Mouse (Mus musculus): Measurements from ENCODE around the gene Ank3. TPM values are rescaled to one million over a fixed set of nuclear protein-coding genes. Genes with fewer than 3 reads are reported as not detected.

Ank3 gene
- total RNA-seq, 2 experiments from 2014 or later, result 0.77 TPM; not detected in 1

DNA sequence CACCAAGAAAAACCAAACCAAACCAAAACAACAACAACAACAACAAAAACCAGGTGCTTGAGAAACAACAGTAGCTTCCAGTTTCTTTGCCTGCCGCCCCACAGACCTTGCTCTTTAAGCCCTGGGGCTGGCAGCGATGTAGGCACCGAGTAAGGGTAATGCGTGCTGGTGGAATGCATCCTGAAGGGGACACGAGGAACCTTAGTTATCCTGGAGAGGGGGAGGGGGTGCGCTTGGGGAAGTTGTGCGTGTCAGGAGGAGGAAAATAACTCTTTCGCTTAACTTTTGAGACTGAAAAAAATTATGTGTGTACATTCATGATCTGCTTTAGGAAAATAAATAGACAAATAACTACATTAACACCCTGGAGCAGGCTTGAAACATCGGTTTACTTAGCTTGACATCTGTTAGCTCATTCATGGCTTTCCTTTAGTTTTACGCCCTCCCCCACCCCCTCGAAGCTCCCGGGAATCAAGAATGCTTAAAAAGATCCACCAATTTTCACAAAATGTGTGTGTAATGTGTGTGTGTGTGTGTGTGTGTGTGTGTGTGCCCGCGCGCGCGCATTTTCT, 1.3 kb downstream of the Ank3 start:
- ATAC-seq (replicated peaks; ENCODE audit: low FRiP score, poor library complexity, severe bottlenecking), result no peak

DNA sequence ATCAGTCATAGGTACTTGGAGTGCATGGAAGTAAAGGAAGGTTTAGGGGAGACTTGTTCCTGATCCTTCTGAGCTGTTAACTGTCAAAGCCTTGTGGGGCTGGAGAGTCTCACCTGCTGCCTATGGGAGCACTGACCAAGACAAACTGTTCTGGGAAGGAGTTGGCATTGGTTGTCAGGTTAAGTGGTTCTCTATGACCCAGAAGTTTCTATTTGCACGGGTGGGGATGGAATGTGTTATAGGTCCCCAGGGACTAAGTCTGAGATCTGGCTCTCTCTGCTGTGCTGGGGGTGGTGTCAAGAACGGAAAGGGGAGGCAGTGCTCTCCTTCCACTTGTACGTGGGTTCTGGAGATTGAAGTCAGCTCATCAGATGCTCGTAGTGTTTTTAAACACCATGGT, 6.9 kb downstream of the Ank3 start:
- ATAC-seq (replicated peaks; ENCODE audit: low FRiP score, poor library complexity, severe bottlenecking), result no peak

DNA sequence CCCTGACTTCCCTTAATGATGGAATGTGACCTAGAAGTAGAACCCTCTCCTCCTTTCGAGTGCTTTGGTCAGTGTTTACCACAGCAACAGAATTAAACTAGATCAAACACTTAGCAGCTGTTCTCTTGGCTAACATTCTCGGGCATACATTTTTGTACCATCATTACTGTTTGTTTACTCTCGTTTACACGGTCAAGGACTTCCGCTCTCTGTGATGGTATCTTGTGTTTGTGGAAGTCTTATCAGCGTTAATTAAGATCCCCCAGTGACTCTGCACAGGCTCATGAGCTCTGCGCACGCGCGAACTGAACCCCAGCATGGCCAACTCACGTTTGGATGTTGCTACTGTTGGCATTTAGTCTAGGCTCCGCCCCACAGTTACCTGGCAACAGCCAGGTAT, 16.3 kb downstream of the Ank3 start:
- ATAC-seq (replicated peaks; ENCODE audit: low FRiP score, poor library complexity, severe bottlenecking), result no peak

DNA sequence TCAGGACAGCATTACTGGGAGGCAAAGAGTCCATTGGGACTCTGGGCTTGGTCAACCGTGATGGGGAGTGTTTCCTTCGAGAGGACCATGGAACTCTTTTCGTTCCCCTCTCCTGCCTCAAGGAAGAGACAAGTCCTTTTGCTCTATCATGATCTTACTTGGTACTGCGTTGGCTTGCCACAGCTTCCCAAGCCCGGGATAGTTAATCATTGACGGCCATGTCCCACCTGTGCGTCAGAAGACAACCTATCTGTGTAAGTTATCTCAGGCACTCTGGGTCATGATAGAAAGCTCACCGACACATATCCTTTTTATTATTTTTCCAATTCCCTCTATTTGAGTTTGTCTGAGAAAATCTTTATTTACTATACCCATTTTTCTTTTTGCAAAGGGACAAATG, 20.1 kb downstream of the Ank3 start:
- no peak for ATAC-seq (replicated peaks; ENCODE audit: low FRiP score, poor library complexity, severe bottlenecking)

DNA sequence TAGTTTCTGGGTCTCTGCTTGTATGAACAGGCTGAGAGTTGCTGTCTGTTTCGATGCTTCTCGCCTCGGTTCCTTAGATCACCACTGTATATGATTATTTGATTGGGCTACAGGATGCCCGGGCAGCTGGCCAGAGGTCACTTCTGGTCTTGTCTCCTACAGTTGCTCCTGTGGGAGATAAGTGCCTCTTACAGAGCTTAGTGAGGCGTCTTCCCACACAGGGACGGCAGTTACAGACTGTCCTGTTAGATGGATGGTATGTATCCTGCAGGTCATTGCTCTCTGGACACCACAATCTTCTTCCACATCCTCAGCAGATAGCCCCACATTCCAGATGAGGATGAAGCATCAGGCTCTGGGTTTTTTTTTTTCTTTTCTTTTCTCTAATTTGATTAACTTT, 21.7 kb downstream of the Ank3 start:
- no peak for ATAC-seq (replicated peaks; ENCODE audit: low FRiP score, poor library complexity, severe bottlenecking)

DNA sequence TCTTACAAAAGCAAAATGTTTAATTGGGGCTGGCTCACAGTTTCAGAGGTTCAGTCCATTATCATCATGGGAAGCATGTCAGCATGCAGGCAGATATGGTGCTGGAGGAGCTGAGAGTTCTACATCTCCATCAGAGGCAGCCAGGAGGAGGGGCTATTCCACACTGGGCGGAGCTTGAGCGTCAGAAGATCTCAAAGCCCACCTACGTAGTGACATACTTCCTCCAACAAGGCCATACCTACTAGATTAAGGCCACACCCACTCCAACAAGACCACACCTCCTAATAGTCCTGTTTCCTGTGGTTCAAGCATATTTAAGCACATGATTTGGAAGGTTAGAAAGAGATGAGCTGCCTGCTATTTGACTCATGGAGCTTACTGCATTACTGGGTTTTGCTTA, 25.5 kb downstream of the Ank3 start:
- ATAC-seq (replicated peaks; ENCODE audit: low FRiP score, poor library complexity, severe bottlenecking), result no peak

DNA sequence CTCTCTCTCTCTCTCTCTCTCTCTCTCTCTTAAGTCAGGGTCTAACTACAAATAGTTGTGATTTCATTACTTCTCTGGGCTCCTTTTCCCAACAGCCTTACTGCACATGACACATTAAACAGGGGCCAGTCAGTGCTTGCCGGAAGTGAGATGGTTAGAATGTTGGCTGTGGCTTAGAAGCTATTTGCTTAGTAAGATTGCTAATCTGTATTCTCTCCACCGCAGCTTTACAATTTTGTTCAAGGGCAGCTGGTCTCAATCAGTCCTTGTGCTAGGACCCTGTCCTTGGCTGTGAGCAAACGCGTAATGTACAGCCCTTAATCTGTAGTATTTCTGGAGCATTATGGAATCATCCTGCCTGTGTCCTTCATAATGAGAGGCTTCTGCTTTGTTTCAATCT, 31.6 kb downstream of the Ank3 start:
- no peak for ATAC-seq (replicated peaks; ENCODE audit: low FRiP score, poor library complexity, severe bottlenecking)

DNA sequence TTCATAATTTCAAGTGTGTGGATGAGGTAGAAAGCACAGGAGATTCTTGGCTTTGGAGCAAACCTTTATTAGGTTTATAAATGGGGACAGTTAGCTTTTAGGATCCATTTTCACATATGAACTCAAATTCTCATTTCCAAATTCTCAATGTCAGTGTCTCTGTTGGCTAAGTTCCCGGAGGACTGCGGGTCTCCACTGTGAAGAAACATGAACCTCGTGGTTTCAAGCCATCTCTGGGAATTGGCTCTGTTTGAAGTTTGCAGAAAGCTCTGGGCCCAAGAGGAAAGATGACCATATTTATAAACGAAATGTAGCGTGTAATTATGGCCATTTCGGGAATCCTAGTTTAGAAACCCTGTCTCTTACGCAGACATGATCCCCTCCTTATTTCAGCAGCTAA, 32.5 kb downstream of the Ank3 start:
- ATAC-seq (replicated peaks; ENCODE audit: low FRiP score, poor library complexity, severe bottlenecking), result no peak

DNA sequence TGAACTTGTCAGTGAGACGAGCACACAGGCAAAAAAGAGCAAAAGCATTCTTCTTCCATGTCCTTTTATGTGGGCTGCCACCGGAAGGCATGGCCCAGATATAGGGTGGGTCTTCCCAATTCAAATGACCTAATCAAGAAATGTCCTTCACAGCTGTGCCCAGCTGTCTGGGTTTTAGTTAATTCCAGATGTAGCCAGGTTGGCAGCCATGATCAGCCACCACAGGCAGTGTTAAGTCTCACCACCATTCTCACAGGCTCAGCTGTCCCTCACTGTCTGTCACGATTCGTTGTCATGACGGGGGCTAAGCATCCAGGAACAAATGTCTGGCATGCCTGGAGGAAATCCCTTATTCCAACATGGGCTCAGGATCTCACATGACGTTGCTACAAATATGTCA, 36.6 kb downstream of the Ank3 start:
- no peak for ATAC-seq (replicated peaks; ENCODE audit: low FRiP score, poor library complexity, severe bottlenecking)

DNA sequence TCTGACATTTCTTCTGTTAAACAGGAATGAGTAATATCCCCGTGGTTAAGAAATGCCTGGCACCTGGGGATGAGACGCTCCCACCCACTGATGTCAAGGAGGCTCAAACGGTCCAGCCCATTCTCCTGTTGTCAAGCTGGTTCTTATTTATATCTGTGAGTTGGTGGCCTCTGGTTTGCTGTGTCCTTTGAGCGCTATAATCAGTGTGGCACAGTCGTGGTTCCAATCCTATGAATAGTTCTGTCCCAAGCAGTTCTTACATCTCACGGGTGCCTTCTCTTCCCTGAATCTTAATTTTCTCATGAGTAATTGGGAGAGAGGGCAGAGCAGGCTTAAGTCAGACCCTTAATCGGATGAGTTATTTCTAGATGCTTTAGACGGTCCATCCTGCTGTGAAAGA, 40.9 kb downstream of the Ank3 start:
- ATAC-seq (replicated peaks; ENCODE audit: low FRiP score, poor library complexity, severe bottlenecking), result no peak

DNA sequence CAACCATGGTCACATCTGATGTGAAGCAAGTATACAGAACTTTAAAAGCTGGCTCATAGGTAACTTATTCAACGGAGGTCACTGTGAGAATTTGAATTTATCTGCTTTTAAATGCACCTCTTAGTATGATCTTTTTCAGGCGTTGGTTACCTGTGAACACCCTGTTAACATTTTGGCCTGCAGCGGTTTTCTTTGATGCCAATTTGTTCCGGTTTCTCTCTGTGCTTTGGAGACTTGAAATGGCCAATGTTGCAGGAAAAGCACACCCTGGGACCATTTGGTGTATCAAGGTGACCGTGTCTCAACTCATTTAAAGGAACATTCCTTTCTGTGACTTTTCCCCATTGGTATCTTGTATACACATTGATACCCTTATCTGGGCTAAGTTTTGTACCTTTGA, 46.0 kb downstream of the Ank3 start:
- ATAC-seq (replicated peaks; ENCODE audit: low FRiP score, poor library complexity, severe bottlenecking), result no peak

DNA sequence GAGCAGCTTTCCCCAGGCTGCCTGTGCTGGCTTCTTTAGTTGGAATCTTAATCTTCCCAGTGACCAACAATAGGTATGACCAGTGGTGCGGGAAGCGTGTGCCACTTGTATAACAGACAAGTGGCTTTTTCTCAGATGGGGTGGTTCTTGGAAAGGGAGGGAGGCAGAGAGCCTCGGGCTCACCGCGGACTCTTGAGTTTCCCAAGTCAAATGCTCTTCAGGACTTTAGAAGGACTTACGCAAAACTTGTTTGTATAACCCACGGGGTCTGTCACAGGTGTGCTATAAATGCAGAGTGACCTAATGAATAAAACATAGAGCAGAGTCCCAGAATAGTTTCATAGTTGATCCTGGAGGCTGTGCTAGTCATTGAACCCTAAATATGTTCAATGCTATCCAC, 47.4 kb downstream of the Ank3 start:
- ATAC-seq (replicated peaks; ENCODE audit: low FRiP score, poor library complexity, severe bottlenecking), result no peak

DNA sequence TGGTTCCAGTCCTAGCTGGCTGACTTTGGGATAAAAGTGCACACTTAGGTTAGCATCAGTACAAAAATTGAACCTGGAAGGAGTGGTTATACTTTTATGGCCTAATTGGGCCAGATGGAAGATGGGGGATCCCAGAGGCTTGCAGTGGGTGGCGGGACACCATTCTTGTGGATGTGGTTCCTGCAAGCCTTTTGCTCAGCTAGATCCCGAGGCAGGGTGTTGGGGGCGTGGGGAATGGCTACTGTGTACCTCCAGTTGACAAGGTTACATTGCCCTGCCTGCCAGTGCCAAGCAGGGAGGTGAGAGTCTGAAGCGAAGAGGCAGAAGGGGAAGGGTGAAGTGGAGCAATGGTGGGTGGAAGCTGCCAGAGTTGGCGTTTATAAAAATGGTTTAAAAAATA, 48.0 kb downstream of the Ank3 start:
- ATAC-seq (replicated peaks; ENCODE audit: low FRiP score, poor library complexity, severe bottlenecking), result no peak

DNA sequence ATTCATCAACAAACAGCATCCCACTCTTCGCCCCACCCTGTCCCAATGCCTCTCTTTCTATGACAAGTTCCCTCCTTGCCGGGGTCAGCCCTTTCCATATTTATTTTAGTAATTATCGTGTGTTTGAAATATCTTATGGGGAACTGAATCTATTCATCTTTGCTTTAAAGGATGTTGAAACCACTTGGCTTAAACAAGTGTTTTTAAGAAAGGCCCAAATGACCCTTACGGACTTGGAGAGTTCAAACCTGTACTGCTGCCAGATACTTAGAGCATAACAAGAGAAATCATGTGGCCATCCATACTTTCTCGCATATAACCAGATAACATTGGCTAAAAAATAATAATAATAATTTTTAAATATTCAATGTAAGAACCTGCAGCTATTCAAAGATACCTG, 48.7 kb downstream of the Ank3 start:
- ATAC-seq (replicated peaks; ENCODE audit: low FRiP score, poor library complexity, severe bottlenecking), result no peak

DNA sequence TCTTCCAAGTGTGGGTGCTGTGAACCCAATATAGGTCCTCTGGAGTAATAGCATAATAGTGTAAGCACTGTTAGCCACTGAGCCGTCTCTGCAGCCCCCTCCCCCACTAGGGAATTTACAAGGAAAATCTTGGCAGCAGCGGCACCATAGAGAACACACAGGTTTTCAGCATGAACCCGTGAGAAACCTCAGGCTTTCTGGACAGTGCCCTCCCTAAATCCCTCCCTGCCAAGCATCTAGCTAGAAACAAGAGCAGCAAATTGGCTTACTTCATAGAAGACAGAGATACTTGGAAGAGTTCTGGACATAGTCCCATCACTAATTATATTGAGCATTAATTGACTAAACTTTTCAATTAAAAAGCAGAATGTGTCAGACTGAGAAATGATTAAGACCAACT, 49.6 kb downstream of the Ank3 start:
- no peak for ATAC-seq (replicated peaks; ENCODE audit: low FRiP score, poor library complexity, severe bottlenecking)

DNA sequence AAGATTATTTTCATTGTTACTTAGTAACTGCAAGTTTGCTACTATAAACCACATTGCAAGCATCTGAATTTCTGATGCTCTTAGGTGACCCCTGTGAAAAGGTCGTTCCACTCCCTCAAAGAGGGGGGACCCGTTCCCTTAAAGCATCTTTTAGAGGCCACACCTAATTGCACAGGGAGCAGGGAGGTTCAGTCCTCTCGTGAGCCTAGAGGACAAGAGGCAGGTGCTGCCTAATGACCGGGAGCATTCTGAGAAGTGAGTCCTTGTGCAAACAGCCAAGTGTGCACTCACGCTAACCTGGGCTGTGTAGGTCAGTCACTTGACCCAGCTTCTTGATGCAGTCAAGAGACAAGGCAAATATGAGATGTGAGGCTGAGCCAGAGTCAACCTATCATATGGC, 52.4 kb downstream of the Ank3 start:
- no peak for ATAC-seq (replicated peaks; ENCODE audit: low FRiP score, poor library complexity, severe bottlenecking)

DNA sequence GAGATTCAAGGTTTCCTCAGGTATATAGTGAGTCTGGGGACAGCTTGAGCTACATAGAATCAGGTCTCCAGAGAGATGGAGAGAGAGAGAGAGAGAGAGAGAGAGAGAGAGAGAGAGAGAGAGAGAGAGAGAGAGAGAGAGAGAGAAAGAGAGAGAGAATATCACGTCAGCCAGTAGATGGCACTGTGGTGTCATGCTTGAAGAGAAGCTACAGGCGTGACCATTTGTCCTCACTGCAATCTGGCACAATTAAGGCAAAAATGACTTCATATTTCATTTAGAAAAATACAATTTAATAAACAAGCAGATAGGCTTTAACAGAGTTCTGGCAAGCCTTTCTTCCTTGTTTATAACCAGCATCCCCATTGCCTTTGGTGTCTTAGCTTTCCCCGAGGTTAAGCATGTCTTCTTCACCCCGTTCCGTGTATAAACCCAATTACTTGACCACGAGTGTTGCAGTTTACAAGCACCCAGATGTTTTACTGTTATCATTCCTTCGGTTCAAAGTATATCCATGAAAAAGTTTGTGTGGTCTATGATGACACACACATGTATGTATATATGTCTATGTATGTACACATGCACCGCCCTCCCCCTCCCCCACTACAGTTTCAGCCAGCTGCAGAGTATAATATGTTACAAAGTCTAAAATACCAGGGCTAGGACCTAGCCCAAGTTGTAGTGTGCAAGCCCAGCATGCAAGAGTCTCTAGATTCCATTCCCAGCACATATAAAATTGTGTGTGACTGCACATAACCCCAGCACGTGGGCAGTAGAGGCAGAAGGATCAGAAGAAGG, 53.8 kb downstream of the Ank3 start:
- ATAC-seq (replicated peaks; ENCODE audit: low FRiP score, poor library complexity, severe bottlenecking), result no peak

DNA sequence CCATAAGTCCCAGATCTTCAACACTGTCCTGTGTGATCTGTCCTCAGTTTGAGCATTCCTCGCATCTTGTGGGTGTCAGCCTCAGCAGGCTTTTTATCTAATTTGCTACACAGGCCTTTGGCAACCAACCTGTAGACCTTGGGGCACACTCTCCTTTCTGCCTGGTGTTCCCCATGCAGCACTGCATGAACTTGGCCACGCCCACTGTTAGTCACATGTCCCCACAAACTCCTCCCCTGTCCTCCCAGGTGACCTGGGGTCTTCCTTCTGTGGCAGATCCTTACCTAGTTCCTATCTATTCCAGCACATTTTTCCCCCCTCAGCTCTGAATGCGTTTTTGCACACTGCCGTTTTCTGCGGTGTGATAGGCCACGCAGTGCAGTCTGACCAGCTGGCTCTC, 55.0 kb downstream of the Ank3 start:
- ATAC-seq (replicated peaks; ENCODE audit: low FRiP score, poor library complexity, severe bottlenecking), result no peak

DNA sequence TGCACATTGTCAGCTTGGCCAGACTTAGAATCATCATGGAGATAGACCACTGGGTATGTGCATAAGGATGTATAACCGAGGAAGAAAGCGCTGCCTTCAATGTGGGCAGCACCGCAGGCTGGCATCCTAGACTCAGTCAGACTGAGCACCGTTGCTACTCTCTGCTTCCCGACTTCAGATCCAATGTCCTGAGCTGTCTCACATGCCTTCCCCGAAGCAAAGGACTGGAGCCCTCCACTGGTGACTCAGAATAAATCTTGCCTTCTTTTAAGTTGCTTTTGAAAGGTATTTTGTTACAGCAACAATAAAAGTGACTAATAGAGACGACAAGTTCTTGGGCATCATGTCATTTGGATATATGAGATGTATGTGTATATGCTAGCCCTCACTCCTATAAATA, 55.9 kb downstream of the Ank3 start:
- ATAC-seq (replicated peaks; ENCODE audit: low FRiP score, poor library complexity, severe bottlenecking), result no peak

DNA sequence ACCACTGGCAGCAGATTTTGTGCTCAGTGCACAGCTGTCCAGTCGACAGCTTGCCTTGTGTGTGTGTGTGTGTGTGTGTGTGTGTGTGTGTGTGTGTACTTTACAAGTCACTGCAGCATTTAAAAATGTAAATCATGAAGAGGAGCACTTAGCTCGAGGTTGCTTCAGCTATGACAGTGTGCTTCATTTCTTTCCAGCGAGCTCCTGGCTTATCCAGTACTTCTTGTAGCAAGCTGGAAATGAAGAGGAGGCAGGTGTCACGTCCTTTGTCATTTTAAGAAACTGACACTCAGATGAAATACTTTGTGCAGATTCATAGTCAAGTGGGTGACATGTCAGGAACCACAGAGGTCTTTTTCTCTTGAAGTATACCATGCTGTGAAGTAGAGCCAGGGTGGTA, 66.3 kb downstream of the Ank3 start:
- ATAC-seq (replicated peaks; ENCODE audit: low FRiP score, poor library complexity, severe bottlenecking), result no peak

DNA sequence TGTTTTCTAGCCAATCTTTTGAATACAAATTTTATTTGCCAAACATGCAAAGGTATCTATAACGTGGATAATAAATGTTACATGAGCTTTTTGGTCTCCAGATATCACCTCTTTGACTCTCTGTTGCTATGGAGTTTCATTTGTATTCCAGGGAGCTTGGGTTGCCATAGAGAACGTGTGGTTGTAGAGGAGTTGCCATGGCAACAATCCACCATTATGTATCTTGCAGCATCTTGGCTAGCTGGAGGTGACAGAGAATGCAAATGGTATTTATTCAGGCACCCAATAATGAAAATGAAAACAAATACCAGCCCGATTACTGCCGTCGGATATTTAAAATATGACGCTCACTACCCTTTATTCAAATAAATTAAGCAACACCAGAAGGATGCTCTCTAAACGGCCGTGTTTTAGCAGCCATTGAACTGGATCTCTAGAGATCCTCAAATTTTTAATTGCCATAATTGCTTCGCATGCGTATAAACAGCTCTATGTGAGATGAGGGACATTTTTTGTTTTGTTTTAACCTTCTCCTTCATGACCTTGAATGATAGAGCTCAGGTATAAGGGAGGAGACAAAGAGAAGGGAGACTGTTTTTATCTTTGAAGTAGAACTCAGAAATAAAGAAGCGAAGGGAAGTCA, 67.1 kb downstream of the Ank3 start:
- no peak for ATAC-seq (replicated peaks; ENCODE audit: low FRiP score, poor library complexity, severe bottlenecking)

DNA sequence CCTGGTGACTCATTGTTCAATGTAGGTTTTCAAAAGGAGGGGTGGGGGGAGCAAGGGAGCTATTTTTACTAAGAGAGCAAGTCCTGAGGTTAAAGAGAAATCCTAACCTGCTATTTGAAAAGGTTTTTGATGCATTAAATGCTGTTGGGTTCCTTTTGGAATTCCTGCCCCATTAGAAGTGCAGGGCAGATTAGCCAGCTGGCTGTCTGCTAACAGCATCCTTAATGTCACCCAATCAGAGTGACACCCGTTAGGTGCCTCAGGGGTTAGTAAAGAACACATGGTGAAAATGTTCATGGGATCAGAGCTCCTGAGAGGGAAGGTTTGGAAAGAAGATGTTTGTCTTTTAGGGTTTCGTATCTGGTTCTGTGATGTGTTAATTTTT, 67.6 kb downstream of the Ank3 start:
- no peak for ATAC-seq (replicated peaks; ENCODE audit: low FRiP score, poor library complexity, severe bottlenecking)

Data from erythroblast, adult 5-6 weeks (primary cell).